Mouse (Mus musculus) olfactory bulb, adult 2 months (tissue): ENCODE results near the gene Vac14.

Source experiments
- CTCF ChIP-seq: fragments of 200-500 bp; IDR thresholded peaks from 2 replicates; pipeline ENCODE4 v1.5.1; 2012; ENCODE audit warnings: low read depth, mild to moderate bottlenecking, low read length, moderate library complexity; ENCODE audit not compliant: insufficient read depth
- POLR2A ChIP-seq: fragments of 200-500 bp; IDR thresholded peaks from 2 replicates; pipeline ENCODE4 v1.6.1; 2012; ENCODE audit warnings: mild to moderate bottlenecking, low read depth, low read length, moderate library complexity; ENCODE audit not compliant: insufficient read depth

- TF ChIP-seq POLR2A, result no peak
- TF ChIP-seq CTCF, result no peak
Measured at GRCm38 (mm10) chr8:110718969-110719670, 100.7 kb downstream of the Vac14 start.
